Mouse (Mus musculus) v-Abl transformed pro-B cells (cell line): Measurements from ENCODE around the gene Kctd18.

ENCODE experiments used
- in situ Hi-C, 2 experiments: fragments of 400-800 bp; cut with MboI; formaldehyde crosslinking; loops; one replicate each; pipeline ENCODE4 v1.15.1; 2025; ENCODE audit not compliant: unreplicated experiment in 2 of 2

Gene Kctd18

DNA sequence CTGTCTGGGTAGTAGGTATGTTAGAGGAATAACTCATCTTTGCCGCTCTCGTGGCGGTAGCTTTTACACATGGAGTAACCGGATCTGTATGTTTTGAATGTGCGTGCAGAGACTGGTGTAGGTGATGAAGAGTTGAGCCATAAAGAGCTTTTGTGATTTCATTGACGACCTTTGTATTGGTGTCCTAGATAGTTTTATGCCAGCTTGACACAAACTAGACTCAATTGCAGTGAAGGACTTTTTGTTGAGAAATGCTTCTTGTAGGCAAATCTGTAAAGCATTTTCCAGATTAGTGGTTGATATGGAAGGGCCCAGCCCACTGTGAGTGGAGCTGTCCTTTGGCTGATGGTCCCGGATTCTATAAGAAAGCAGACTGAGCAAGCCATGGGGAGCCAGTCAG is at the start of gene Kctd18:
TSS of gene Kctd18 (minus strand) at position 101 of the 400 bp plus-strand sequence.
- in situ Hi-C loops, result loop anchor here in 1 of 2 experiments (25.0 kb wide), 1 partner anchor 693 kb away; the partner anchor contains the start of gene Cflar

DNA sequence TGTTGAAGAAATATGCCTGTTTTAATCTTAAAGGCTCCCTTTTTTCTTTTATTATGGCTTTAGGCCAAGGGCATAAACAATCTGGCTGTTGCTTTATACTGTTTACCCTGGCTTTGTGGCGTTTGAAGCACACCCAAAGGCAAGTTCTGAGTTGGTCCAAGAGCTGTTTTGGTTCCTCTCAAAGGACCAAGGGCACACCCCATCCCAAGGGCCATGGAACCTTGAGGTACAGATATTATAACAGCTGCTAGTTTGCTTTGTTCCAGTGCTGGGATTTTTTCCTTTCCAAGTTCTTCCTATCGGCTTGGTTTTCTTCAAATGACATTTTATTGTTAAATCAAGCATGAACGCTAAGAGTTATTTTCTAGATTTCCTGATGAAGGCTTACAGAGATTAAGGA is 46.9 kb upstream of the Kctd18 start:
- in situ Hi-C loops, result no loop called here

DNA sequence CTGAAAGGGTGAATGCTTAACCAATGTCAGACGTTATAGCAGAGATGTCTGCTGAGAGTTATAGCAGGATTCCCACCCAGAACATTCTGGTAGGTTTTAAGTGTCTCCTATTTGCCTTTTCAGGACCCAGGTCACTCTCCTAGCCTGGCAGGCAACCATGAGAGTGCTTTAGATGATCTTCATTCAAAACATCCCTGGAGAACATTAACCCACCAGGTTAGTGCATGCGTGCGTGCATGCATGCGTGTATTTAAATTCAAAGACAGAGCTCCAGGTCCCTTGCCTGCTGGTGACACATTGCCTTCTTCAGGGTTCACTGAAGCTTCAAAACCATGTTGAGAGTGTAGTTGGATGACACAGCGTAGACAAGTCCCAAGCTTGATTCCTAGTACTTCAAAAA is 46.4 kb upstream of the Kctd18 start:
- in situ Hi-C loops, result no loop called here

DNA sequence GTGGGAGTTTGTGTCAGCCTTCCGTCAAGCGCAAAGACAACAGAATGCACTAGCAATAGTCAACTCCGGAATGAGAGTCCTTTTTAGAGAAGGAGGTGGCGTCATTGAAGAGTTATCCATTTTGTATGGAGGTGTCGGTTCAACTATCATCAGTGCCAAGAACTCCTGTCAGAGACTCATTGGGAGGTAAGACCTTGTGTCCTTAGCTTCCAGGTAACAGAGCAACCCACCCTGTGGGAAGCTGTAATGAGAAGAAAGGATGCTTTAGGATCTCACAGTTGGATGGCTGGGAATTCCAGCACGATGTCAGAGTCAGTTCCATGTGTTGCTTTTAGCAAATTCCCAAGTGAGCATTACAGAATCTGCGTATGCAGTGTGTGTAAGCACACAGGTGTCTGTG is 43.4 kb upstream of the Kctd18 start:
- in situ Hi-C loops, result no loop called here

DNA sequence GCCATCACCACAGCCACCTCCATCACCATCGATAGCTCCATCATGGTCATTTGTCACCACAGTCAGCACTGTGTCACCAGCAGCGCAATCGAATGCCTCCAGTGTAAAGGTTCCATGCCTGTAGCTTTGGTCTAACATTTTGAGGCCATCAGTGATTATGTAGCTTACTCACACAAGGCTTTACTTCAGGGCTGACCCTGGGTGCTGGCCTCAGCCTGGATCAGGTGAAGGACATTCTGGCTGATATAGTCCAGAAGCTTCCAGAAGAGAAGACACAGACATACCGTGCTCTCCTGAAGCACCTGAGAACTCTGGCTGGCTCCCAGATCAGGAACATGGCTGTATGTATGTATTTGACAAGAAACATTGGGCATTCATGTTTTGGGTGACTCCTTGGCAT is 40.1 kb upstream of the Kctd18 start:
- in situ Hi-C loops, result no loop called here

DNA sequence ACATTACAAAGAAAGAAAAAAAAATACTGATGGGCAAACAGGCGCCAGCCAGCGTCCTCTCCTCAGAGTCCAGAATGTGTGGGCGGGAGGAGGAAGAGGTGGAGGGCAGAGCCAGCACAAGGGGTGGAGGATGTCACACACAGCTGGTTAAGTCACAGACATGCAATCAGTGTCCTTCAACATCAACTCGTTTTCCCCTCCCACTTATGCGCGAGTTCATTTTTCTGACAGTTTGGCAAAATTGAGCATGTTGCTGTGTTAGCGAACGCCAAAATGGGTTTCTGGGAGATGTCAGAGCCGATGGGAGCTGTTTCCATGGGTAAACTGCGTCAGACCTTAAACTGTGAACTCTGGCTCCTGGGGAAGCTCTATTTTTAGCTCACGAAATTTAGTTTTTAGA is 38.2 kb upstream of the Kctd18 start:
- in situ Hi-C loops, result no loop called here

DNA sequence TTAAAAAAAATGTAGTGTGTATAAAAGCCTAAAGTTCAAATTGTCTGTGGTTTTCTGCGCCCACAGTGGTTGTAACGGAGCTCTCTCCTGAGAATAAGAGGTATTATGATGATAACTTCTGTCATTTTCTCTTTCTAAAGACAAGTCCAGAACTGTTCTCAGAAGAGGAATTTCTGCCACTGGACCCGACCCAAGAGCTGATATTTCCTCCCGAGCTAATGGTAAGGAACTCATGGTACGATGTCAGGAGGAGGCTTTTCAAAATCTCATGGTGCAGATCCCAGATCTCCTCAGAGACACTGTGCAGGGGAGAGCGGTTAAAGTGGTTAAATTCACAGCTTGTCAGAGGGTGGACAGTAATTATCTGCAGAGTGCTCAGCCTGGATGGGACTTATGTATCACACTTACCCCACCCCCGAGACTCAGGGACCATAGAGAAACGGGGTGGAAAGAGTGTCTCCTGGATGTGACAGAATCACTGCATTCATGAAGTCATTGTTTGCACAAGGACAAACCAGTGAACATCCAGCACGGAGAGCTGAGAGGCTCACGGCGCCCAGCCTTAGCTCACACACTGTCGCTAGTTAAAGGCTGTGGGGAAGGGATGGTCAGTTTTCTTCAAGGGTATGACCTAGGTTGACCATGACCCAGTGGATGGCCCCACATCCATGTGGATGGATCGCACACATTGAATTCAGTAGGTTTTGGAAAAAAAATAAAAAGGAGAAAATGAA is 37.5 kb upstream of the Kctd18 start:
- in situ Hi-C loops, result no loop called here

DNA sequence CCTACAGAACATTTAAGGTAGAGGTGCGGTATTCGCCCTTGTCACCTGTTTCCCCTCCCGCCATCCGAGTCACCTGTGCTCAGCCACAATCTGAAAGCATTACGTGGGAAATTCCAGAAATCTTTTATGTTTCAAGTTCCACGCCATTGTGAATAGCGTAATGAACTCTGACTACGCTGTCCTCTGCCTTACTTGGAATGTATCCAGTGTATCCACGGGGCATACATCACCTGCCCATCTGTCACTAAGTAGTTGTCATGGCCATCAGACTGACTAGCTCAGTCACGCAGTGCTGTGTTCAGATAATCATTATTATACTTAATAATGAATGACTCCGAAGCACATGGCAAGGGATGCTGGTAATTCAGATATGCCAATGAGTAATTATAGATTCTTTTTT is 36.8 kb upstream of the Kctd18 start:
- in situ Hi-C loops, result no loop called here

DNA sequence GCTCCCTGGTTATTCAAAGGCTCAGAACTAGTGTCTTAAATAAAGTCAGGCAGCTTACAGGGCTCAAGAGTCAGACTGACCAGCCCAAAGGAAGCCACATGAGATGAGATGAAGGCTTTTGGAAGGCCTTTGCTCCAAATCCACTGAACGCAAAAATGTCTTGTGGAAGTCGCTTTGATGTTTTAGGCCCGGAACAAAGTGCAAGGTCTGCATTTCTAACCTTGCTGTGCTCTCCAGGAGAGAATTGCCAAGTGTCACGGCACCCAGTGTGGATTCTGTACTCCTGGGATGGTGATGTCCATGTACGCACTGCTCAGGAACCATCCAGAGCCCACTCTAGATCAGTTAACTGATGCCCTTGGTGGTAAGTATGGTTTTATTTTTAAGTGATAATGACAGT is 30.4 kb upstream of the Kctd18 start:
- in situ Hi-C loops, result loop anchor here in 1 of 2 experiments (25.0 kb wide), 1 partner anchor 638 kb away; the partner anchor contains the start of gene Als2cr12

DNA sequence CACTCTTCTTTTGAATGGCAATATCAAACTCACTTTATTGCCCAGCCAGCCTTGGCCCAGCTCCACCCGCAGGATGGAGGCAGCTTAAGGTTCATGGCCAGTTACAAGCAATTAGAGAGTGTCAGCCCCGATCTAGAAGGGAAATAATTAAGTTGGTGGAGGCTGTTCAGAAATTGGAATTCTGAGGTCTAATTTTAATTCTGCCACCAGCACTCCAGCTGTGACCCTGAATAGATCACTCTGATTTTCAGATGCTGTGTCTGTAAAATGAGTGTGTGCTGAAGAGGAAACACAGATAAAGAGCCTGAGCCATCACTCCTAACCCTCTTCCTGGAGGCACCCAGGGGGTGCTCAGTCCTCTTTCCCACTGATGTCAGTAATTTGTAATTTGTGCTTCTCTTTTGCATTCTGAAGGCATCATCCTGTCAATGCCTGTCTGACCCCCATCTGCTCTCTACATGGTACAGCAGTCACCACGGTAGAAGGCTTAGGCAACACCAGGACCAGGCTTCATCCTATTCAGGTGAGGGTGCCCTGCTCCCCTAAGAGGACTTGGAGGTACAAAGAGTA is 28.1 kb upstream of the Kctd18 start:
- in situ Hi-C loops, result loop anchor here in 1 of 2 experiments (25.0 kb wide), 1 partner anchor 640 kb away; the partner anchor contains the start of gene Als2cr12

DNA sequence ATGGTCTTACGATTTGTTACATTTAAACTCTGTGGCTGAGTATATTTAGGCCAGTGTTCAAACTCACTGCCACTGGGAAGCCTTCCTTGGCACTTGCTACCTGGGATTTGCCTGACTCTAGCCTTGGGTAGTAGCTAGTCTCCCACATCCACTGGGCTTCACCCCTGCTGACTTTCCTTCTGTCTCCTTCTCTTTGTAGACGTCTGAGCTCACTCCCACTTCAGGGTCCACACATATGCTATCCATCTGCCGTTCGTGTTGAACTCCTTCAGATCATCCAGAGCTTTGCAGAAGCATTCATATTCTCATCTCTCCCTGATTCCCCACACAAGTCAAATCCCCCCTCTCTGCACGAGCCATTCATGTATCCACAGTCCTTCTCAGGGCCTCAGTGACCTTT is 26.8 kb upstream of the Kctd18 start:
- in situ Hi-C loops, result loop anchor here in 1 of 2 experiments (25.0 kb wide), 1 partner anchor 642 kb away; the partner anchor contains the start of gene Als2cr12

DNA sequence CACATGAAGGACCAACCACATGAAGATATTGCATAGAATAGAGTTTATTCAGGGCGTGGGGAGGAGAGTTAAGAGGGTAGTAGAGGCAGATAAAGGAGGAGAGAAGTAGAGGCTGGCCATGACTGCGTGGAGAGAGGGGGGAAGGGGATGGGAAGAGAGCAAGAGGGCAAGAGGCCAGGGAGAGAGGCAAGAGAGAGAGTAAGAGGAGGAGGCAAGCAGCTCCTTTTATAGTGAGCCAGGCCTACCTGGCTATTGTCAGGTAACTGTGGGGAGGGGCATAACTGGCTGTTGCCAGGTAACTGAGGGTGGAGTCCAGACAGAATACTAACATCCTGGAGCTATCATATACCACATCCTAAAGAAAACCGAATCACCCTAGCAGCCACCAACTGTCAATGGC is 26.3 kb upstream of the Kctd18 start:
- in situ Hi-C loops, result loop anchor here in 1 of 2 experiments (25.0 kb wide), 1 partner anchor 642 kb away; the partner anchor contains the start of gene Als2cr12

DNA sequence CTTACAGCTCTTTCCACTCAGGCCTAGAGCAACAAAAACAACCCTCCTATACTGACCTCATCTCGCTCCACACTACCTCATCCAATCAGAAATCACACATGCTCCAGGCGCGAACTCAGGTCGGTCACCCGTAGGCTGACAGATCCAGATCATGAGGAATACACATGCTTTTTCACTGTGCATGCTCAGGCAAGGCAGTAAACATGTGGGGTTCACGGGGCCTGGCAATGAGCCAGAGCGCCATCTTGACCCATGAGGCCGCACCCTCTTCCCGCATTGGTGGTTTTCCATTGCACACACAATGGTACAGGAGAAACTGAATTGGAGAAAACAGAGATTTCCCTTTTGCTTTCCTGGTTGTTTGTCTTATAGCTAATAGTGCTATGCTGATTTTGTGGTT is 18.6 kb upstream of the Kctd18 start:
- in situ Hi-C loops, result loop anchor here (10.0 to 25.0 kb wide), 3 partner anchors 73 to 650 kb away; partner anchors contain the start of gene Als2cr12 (in 1 of the 2)

DNA sequence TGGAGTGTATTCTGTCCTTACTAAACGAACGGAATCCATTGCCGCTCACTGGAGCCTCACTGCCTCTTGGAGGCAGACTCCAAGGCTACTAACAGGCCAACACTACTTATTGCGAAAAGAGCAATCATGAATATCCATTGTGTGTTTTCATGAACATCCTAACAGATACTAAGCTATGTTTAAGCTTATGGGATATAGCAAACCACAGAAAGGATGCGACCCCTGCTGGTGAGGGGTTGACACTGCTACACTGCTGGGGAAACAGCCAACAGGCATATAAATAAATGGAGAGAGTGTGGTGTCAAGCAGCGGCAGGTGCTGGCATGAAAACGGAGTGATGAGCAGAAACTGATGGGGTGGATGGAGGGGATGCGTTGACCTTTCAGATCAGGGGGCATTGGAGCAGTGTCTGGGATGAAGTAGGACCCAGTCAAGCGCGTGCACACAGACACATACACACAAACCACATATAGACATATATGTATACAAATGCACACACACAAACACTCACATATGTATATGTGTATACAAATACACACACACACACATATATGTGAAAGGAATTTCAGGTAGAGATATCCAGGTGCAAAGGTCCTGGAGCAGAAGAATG is 12.5 kb upstream of the Kctd18 start:
- in situ Hi-C loops, result loop anchor here (5.0 to 25.0 kb wide), 5 partner anchors 66 to 656 kb away; partner anchors contain the start of gene Als2cr12 (in 1 of the 2)

DNA sequence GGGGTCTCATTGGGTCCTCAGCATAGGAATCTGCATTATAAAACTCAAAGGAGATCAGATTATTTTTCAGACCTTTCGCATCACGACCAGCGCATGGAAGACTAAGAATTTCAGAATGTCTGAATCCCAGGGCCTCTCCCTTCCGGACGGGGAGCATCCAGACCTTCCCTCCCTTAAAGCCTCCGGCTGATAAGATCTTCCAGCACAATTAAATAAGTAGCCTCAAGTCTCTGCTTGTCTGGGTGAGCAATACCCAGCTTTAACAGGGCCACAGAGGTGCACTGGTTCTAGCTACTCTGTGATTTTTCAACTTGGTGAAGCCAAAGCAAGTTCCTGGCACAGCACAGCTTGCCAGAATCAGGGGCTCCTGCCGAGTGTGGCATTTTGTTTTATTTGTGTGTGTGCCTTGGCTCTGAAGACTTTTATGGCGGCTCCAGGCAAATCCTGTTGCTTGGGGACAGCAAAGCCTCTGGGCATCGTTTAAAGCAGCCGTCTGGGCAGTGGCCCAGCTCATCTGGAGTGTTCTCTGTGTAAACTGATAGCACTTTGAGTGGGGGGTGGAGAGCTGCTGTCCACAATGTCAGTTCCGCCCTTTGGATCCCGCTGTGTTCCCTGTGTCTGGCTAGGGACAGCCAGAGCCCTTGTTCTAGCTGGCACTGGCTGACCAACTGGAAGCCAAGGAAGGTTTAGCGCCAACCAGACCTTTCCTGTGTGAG is 11.6 kb upstream of the Kctd18 start:
- in situ Hi-C loops, result loop anchor here (5.0 to 25.0 kb wide), 5 partner anchors 66 to 657 kb away; partner anchors contain the start of gene Als2cr12 (in 1 of the 2)

DNA sequence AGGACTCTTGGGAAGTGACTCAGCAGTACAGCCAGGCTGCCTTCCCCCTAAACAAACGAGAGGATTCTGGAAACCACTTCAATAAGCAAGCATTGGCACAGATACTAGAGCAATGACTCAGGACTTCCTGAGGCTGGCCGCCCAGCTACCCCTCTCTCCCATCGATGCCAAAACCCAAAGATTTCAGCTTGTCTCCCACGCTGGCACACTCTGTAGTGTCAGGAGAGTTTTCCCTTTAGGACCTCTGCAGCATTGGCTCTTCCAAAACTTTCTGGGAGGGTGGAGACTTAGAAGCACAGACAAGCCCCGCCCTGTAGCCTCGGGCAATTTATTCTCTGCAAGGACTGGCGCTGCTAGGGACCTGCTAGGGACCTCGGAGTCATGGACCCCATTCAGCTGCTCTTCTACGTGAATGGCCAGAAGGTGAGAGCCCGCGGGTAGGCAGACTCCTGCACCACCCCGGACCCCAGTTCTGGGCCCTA is 10.9 kb upstream of the Kctd18 start, which contains the start of gene Aox1:
TSS of gene Aox1 (plus strand) at position 296 of the 482 bp plus-strand sequence.
- in situ Hi-C loops, result loop anchor here (5.0 to 25.0 kb wide), 5 partner anchors 65 to 658 kb away; partner anchors contain the start of gene Als2cr12 (in 1 of the 2)

DNA sequence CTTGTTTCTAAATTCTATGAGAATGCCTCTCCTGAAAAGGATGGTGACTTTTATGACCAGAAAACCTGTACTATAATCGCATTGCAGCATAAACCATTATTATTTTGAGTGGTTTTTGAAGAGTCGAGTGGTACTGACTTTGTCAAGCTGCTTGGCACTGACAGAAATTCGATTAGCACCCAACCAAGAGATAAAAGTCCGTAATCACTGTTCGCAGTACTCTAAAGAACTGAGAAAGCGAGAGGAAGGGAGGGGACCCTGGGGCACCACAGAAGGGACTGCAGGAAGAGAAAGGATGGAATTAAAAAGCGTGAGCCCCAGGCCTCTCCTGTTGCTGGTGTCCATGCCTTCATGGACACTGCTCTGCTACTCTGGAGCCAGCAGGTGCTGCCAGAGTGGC is 9.0 kb upstream of the Kctd18 start:
- in situ Hi-C loops, result loop anchor here in 1 of 2 experiments (25.0 kb wide), 1 partner anchor 660 kb away; the partner anchor contains the start of gene Als2cr12

DNA sequence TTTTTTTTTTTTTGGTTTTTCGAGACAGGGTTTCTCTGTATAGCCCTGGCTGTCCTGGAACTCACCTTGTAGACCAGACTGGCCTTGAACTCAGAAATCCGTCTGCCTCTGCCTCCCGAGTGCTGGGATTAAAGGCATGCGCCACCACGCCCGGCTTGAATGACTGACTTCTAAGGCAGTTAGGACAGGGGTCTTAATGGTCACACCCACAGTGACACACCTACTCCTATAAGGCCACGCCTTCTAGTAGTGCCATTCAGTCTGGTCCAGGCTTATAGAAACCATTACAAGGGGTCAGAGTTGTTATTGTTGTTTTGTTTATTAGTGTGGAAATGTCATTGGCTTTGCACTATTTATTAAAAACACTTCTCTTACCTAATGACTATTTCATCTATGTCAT is 12.4 kb downstream of the Kctd18 start:
- in situ Hi-C loops, result loop anchor here in 1 of 2 experiments (25.0 kb wide), 1 partner anchor 706 kb away; the partner anchor contains the start of gene Cflar

DNA sequence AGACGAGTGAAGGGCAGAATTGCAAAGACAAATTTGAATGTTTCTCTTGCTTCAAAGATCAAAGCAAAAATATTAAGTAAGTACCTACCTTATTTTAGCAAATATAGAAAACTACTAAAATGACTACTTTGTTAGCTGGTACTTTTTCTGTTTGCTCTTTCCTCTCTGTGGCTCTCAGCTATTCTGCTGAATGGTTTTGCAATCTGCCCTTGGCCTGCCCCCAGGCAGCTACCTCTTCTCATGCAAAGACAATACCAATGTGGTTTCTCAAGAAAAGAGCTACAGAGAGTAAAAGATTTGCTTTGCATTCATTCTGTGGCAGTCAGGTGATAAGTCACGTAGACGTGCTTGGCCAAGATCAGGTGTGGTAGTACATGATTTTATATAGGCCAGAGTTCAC is 20.6 kb downstream of the Kctd18 start:
- in situ Hi-C loops, result loop anchor here in 1 of 2 experiments (25.0 kb wide), 1 partner anchor 714 kb away; the partner anchor contains the start of gene Cflar

DNA sequence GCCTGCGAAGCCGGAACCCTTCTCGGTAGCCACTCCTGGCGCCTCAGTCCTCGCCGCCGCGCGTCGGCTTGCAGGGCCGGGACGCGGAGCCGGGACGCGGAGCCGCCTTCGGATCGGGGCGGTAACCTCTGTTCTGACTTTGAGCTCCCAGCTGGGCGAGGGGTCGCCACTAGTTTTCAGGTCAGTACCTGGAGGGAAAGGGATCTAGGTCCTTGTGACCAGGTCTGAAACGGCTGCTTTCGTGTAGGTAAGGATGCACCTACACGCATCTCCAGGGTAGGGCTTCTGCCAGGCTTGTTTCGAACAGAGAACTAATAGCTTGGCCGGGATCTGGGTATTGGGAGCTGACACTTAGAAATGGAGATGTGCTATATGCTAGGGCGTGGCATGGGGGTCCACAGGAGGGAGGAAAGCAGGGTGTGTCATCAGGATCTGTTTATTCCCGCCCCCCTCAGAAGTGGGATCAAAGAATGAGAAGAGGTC is 22.6 kb downstream of the Kctd18 start:
- in situ Hi-C loops, result loop anchor here in 1 of 2 experiments (25.0 kb wide), 1 partner anchor 716 kb away; the partner anchor contains the start of gene Cflar
